Mouse (Mus musculus): ENCODE measurements around the gene Gas1. TPM values are rescaled to one million over a fixed set of nuclear protein-coding genes. Genes with fewer than 3 reads are reported as not detected.

Gas1 gene
- polyA plus RNA-seq, 1 experiment from 2014 or later, result 3.2 TPM

DNA sequence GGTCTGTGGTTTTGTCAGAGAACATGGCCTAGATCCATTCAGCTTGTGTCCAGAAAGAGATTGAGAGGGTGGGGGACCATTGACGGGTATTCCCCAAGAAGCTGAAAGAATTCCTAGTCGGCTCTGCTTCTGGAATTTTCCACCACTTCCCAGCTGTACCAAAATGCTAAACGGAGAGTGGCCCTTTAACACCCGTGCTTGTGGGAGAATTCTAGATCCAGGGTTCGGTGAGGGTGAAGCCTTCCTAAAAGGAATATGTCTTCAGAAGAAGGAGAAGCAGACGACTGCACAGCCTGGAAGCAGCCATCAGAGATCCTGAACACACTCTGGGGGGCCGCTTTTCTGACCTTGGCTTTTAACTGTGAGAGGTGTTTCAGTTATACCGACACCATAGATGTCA lies 11.8 kb upstream of the Gas1 start:
- 65% methylated on average over 8 of the region's 8 CpGs for WGBS (ENCODE audit: insufficient replicate concordance)

DNA sequence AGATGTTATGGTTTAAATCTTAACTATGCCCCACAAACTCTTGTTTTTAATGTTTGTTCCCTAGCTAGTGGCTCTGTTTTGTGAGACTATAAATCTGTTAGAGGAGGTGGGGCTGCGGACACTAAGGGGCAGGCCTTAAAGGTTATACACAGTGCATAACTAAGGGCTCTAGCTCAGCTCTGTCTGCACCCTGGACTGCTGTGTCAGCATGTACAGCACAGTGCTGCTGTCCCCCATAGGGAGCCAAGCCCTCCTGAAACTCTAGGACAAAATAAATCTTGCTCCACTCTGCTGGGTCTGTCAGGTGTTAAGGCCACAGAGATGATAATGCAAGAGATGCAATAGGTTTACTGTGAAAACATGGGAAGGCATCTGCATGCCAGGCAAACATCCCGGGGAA lies 10.1 kb upstream of the Gas1 start:
- Histone ChIP-seq H3K4me1 (replicated peaks) (no peaks in the 10 kb centered on the region), H3K27me3 (peaks cover 13% of the 10 kb centered on the region), H3K36me3 (replicated peaks) (no peaks in the 10 kb centered on the region), H3K27ac (replicated peaks) (no peak overlapping the region), H3K9me3 (replicated peaks) (no peaks in the 10 kb centered on the region), H3K9ac (no peak overlapping the region), H3K4me3 (replicated peaks) (no peak overlapping the region), H3K4me2 (no peak overlapping the region)
- ATAC-seq (ENCODE audit: insufficient read depth), result no peak
- WGBS (ENCODE audit: insufficient replicate concordance), result 48% methylated on average over 2 of the region's 2 CpGs

More for the DNA sequence above, 11.8 kb upstream of the Gas1 start:
- Histone ChIP-seq H3K4me1 (replicated peaks) (no peaks in the 10 kb centered on the region), H3K27ac (replicated peaks) (no peak overlapping the region), H3K36me3 (replicated peaks) (no peaks in the 10 kb centered on the region), H3K9me3 (replicated peaks) (no peaks in the 10 kb centered on the region), H3K4me3 (replicated peaks) (no peak overlapping the region), H3K9ac (no peak overlapping the region), H3K27me3 (peaks cover 17% of the 10 kb centered on the region), H3K4me2 (no peak overlapping the region)
- no peak for ATAC-seq (ENCODE audit: insufficient read depth)

DNA sequence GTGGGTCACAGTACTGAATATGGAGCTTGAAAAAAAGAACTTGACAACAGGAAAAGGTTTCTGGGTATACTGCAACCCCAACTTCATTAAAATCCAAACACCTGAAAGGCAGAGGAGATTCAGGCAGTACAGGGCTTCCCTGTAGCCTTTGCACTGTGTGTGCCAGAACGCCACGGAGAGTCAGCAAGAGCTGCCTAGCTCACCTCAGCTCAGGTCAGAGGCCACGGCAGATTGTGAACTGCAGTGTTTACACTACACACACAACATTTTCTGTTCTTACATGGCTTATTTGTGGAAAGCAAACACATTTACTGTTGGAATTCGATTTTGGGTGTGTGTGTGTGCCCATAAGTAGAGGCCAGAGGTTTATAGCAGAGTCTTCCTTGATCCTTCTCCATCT lies 5.2 kb upstream of the Gas1 start:
- no peak overlapping the region for H3K9ac ChIP-seq
- H3K4me1 ChIP-seq (replicated peaks), result no peaks in the 10 kb centered on the region
- H3K4me2 ChIP-seq, result no peak overlapping the region
- peaks cover 28% of the 10 kb centered on the region for H3K27me3 ChIP-seq
- H3K9me3 ChIP-seq (replicated peaks), result no peaks in the 10 kb centered on the region
- H3K4me3 ChIP-seq (replicated peaks), result no peak overlapping the region
- no peak overlapping the region for H3K27ac ChIP-seq (replicated peaks)
- 68% methylated on average over 4 of the region's 4 CpGs for WGBS (ENCODE audit: insufficient replicate concordance)
- no peaks in the 10 kb centered on the region for H3K36me3 ChIP-seq (replicated peaks)
- no peak for ATAC-seq (ENCODE audit: insufficient read depth)

DNA sequence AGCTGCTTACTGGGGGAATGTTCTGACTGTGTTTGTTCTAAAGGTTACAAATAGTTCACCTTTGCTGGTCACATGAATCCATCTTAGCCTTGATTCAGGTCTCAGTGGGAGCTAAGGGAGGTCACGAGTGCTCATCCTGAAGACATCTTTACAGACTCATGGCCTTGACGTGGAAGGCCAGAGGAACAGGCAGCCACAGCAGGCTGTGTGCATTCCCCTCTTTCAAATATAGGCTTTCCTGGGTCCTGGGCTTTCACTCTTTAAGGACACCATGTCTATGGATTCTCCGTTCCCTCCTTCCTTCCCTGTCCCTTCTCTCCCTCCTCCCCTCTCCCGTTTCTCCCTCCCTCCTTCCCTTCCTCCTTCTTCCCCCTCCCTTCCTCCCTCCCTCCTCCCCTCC lies 2.5 kb upstream of the Gas1 start:
- Histone ChIP-seq H3K27ac (replicated peaks) (no peak overlapping the region), H3K36me3 (replicated peaks) (no peaks in the 10 kb centered on the region), H3K4me3 (replicated peaks) (no peak overlapping the region), H3K9ac (no peak overlapping the region), H3K4me1 (replicated peaks) (no peaks in the 10 kb centered on the region; the same call in 1 of the 2 replicates), H3K4me2 (no peak overlapping the region), H3K27me3 (peaks cover 51% of the 10 kb centered on the region), H3K9me3 (replicated peaks) (no peaks in the 10 kb centered on the region)
- ATAC-seq (ENCODE audit: insufficient read depth), result no peak
- WGBS (ENCODE audit: insufficient replicate concordance), result 64% methylated on average over 4 of the region's 4 CpGs

DNA sequence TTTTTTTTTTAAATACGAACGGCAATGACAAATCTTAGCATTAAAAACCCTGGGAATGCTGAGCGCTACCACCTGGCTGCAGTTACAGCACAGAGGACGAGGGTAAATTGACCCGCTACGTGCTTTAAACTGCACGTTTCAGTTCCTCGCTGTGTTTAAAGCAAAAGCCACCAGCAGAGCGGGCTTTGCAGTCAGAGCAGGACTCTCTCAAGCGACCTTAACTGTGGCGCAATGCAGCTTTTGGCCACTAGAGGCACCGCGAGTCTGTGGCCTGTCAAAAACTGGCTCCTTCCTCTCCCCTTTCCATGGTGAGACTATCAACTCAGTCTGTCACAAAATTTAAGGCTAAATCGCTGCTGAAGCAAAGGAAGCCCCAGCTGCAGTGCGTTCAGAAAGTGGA lies 1.3 kb upstream of the Gas1 start:
- H3K4me2 ChIP-seq, result peak overlapping the region; percentile 68
- peak overlapping the region; percentile 30 for H3K4me3 ChIP-seq (replicated peaks)
- H3K27me3 ChIP-seq, result peaks cover 63% of the 10 kb centered on the region
- H3K4me1 ChIP-seq (replicated peaks), result no peaks in the 10 kb centered on the region; the same call in 1 of the 2 replicates
- H3K36me3 ChIP-seq (replicated peaks), result no peaks in the 10 kb centered on the region
- no peak for ATAC-seq (ENCODE audit: insufficient read depth)
- under 1% methylated on average over 15 of the region's 15 CpGs for WGBS (ENCODE audit: insufficient replicate concordance)
- no peak overlapping the region for H3K9ac ChIP-seq
- no peaks in the 10 kb centered on the region for H3K9me3 ChIP-seq (replicated peaks)
- H3K27ac ChIP-seq (replicated peaks), result no peak overlapping the region

DNA sequence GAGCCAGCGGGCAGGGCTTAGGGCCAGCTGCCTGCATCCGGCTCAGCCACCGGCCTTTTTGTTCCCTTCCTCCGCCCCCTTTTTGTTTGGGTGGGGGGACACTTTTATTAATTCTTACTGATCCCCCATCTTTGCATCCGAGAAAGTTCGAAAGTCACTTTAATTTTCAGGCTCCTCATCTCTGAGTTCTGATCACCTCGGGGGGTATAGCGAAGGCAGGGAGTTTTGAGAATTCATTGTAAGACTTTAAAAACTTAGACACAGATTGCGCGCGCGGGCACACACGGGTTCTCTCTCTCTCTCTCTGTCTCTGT lies 589 bp upstream of the Gas1 start:
- Histone ChIP-seq H3K4me2 (peak overlapping the region; percentile 68), H3K27ac (replicated peaks) (no peak overlapping the region), H3K4me3 (replicated peaks) (peak overlapping the region; percentile 48), H3K36me3 (replicated peaks) (no peaks in the 10 kb centered on the region), H3K9me3 (replicated peaks) (no peaks in the 10 kb centered on the region), H3K27me3 (peaks cover 69% of the 10 kb centered on the region), H3K4me1 (replicated peaks) (no peaks in the 10 kb centered on the region; the same call in 1 of the 2 replicates), H3K9ac (no peak overlapping the region)
- no peak for ATAC-seq (ENCODE audit: insufficient read depth)
- 1% methylated on average over 13 of the region's 13 CpGs for WGBS (ENCODE audit: insufficient replicate concordance)

DNA sequence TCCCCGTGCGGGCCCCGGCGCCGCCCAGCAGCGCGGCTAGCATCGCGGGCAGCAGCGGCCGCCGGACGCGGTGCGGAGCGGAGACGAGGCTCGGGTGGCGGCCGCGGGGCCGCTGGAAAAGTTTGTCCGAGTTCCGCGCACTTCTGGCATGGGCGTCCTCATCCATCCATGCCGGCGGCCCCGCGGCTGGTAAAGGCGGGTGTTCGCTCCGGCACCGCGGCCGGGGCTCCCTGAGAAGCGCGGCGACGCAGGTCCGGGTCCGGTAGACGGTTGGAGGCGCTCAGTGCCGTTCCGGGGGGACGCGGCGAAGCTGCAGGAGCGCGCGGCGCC lies 424 bp downstream of the Gas1 start:
- H3K27ac ChIP-seq (replicated peaks), result peak overlapping the region; percentile 24; the same call in 1 of the 2 replicates
- H3K4me2 ChIP-seq, result peak overlapping the region; percentile 68
- peak overlapping the region; percentile 48 for H3K4me3 ChIP-seq (replicated peaks)
- no peaks in the 10 kb centered on the region for H3K9me3 ChIP-seq (replicated peaks)
- no peaks in the 10 kb centered on the region for H3K36me3 ChIP-seq (replicated peaks)
- H3K4me1 ChIP-seq (replicated peaks), result no peaks in the 10 kb centered on the region; the same call in 1 of the 2 replicates
- H3K27me3 ChIP-seq, result peaks cover 80% of the 10 kb centered on the region
- no peak for ATAC-seq (ENCODE audit: insufficient read depth)
- WGBS (ENCODE audit: insufficient replicate concordance), result under 1% methylated on average over 53 of the region's 53 CpGs
- no peak overlapping the region for H3K9ac ChIP-seq

DNA sequence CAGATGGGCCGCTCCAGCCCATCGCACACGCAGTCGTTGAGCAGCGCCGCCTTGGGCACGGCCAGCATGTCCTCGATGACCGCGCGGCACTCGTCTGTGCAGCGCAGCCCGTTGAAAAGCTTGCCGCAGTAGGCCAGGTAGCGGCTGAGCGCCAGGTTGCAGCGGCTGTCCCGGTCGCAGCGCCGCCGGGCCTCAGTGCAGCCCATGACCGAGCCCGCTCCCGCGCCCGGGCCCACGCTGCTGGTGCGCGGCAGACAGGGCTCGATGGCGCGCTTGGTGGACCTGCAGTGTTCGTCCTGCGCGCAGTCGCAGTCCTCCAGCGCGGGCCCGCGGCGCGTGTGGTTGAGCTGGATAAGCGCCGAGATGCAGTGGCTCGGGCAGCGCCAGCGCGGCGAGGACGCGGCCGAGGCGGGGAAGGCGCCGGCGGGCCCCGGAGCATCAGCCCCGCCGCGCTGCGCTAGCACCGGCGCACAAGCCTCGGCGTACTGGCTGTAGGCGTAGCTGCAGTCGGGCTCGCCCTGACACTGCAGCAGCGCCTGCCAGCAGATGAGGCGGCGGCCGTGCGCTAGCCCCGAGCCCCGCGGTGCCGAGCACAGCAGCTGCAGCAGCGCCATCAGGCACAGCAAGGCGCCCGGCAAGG lies 909 bp downstream of the Gas1 start:
- H3K4me1 ChIP-seq (replicated peaks), result no peaks in the 10 kb centered on the region; the same call in 1 of the 2 replicates
- no peaks in the 10 kb centered on the region for H3K9me3 ChIP-seq (replicated peaks)
- H3K4me2 ChIP-seq, result peak overlapping the region; percentile 68
- no peak overlapping the region for H3K9ac ChIP-seq
- H3K36me3 ChIP-seq (replicated peaks), result no peaks in the 10 kb centered on the region
- under 1% methylated on average over 77 of the region's 82 CpGs for WGBS (ENCODE audit: insufficient replicate concordance)
- peak overlapping the region; percentile 24; the same call in 1 of the 2 replicates for H3K27ac ChIP-seq (replicated peaks)
- ATAC-seq (ENCODE audit: insufficient read depth), result no peak
- H3K4me3 ChIP-seq (replicated peaks), result peak overlapping the region; percentile 48
- peaks cover 84% of the 10 kb centered on the region for H3K27me3 ChIP-seq

DNA sequence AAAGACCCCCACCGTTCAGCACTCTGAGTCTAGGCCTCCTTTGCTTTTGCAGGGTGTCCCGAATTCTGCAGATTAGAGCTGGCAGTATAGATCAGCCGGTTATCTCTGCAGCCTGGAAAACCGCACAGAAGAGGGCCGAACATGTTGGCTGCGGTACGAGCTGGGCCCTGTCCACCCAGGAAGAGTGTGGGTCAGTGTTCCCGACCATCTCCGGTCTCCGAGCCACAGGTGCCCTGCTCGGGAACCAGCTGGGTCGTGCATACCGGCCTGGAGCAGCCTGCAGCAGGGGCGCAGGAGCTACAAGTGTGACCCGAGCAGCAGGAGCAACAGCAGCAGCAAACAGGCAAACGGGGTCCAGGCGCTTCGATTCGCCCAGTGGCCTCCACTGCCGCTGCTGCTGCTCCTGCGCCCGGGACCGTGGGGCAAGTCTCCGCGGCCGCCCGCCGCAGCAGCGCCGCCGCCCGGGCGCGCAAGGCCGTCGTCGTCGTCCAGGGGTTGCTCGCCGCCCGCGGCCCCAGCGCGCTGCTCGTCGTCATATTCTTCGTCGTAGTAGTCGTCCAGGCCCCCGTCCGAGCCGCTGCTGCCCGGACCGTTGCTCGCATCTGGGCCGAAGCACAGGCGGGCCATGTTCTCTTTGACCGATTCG lies 1.6 kb downstream of the Gas1 start:
- peaks cover 91% of the 10 kb centered on the region for H3K27me3 ChIP-seq
- no peak for ATAC-seq (ENCODE audit: insufficient read depth)

DNA sequence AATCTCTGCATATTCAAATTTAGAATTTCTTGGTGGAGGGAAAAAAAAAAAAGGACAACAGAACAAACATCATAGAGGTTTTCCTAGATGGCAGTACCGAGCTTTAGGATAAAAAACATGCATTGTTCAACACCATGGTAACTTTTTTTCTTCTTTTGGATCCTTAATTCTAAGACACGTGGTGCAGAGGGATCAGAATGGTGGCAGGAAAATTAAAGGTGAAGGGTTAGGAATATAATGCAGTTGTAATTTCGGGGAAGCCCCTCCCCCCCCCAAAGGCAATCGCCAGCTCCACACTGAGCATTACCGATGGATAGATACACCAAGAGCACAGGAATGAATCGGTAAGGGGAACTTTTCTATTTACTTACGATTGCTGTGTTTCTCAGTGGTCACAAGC lies 2.2 kb downstream of the Gas1 start:
- H3K4me3 ChIP-seq (replicated peaks), result peak overlapping the region; percentile 48; the same call in 1 of the 2 replicates
- ATAC-seq (ENCODE audit: insufficient read depth), result no peak
- no peaks in the 10 kb centered on the region for H3K9me3 ChIP-seq (replicated peaks)
- 3% methylated on average over 7 of the region's 7 CpGs for WGBS (ENCODE audit: insufficient replicate concordance)
- no peak overlapping the region for H3K27ac ChIP-seq (replicated peaks)
- peaks cover 91% of the 10 kb centered on the region for H3K27me3 ChIP-seq
- H3K4me2 ChIP-seq, result no peak overlapping the region
- no peak overlapping the region for H3K9ac ChIP-seq
- no peaks in the 10 kb centered on the region; the same call in 1 of the 2 replicates for H3K4me1 ChIP-seq (replicated peaks)
- no peaks in the 10 kb centered on the region for H3K36me3 ChIP-seq (replicated peaks)

More for the DNA sequence above, 1.6 kb downstream of the Gas1 start:
- Histone ChIP-seq H3K27ac (replicated peaks) (no peak overlapping the region), H3K4me2 (peak overlapping the region; percentile 68), H3K4me1 (replicated peaks) (no peaks in the 10 kb centered on the region; the same call in 1 of the 2 replicates), H3K9me3 (replicated peaks) (no peaks in the 10 kb centered on the region), H3K9ac (no peak overlapping the region), H3K36me3 (replicated peaks) (no peaks in the 10 kb centered on the region), H3K4me3 (replicated peaks) (peak overlapping the region; percentile 48)
- 2% methylated on average over 59 of the region's 59 CpGs for WGBS (ENCODE audit: insufficient replicate concordance)

DNA sequence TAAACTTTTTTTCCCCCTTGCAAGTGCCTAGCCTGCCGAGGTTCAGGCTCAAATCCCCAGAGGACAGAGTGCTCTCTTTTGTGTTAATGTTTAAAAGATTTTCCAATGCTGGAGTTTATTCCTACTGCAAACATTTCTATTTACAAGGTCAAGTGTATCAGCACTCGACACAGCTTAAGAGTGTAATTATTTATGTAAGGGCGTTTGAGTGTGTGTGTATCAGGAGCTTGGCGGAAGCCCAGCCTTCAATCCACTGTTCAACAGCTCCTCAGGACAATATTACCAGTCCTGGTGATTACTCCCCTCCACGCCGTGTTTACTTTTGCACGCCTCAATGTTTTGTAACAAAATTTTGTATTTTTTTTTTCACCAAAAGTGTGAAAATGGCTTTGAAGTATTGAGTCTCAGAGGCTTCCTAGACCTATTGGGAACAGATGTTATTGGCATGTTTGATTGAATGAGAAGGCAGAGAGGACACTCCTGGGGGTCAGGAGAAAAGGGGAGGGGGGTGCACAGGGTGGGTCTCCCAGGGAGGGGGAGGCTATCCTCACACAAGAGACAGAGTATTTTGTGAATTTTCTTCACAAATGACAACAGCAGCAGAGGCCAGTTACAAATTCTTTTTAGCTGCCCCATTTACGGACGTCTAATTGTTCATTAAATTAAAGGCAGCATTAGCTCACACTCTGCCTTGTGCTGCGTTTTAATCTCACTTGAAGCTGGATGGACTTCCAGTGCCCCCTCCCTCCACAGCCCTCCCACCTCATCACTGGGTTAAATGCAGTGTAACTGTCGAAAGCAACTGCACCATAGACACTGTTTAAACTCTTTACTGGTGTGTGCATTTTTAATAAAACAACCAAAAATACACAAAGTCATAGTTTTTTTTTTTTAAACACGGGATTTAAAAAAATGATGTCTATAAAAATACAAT lies 3.3 kb downstream of the Gas1 start:
- H3K4me2 ChIP-seq, result no peak overlapping the region
- H3K27ac ChIP-seq (replicated peaks), result no peak overlapping the region
- ATAC-seq (ENCODE audit: insufficient read depth), result no peak
- peaks cover 96% of the 10 kb centered on the region for H3K27me3 ChIP-seq
- no peaks in the 10 kb centered on the region for H3K9me3 ChIP-seq (replicated peaks)
- H3K4me1 ChIP-seq (replicated peaks), result no peaks in the 10 kb centered on the region; the same call in 1 of the 2 replicates
- H3K9ac ChIP-seq, result no peak overlapping the region
- no peaks in the 10 kb centered on the region for H3K36me3 ChIP-seq (replicated peaks)
- no peak overlapping the region for H3K4me3 ChIP-seq (replicated peaks)
- 27% methylated on average over 12 of the region's 12 CpGs for WGBS (ENCODE audit: insufficient replicate concordance)
